Mouse (Mus musculus) CD4-positive naive resting alpha-beta T cell, adult 76 days (primary cell): ENCODE measurements around the gene Nudt1. TPM values are rescaled to one million over a fixed set of nuclear protein-coding genes. Genes with fewer than 3 reads are reported as not detected.

Experiments
- total RNA-seq: library from RNA; stranded (reverse); gene quantifications from one replicate; pipeline ENCODE4 v1.2.4, GENCODE M21; 2023

The Nudt1 gene
- 8.2 TPM for total RNA-seq

DNA sequence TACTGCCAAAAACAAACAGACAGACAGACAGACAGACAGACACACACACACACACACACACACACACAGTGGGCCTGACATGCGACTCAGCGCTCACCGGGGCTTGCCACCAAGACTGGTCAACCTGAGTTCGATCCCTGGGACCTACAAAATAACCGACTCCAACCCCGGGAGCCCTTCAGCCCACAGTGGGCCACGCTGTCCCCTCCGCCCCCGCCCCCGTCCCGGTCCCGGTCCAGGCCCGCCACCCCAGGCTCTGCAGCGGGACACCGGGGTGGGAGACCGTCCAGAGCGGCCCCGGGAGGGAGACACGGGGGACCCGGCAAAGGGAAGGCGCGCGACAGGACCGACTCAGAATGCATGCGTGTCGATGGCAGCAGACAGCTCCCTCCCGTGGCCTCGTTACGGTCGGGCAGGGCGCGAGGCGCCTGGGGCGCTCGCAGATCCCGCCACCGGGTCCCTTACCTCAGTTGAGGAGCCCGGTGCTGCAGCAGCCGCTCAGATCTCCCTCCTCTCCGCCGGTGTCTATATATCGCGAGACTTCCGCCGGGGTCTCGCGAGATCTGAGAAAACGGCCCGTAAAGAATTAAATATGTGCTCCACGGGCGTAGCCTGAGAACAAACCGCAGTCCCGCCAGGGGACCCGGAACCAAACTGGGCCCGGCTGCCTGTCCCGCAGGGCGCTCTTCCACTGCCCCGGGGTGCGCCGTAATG, at the start of gene Nudt1, which contains the start of gene Mad1l1:
TSS of gene Nudt1 (plus strand) at position 615 of the 714 bp plus-strand sequence.
TSS of gene Mad1l1 (minus strand) at position 511 of the 714 bp plus-strand sequence.

DNA sequence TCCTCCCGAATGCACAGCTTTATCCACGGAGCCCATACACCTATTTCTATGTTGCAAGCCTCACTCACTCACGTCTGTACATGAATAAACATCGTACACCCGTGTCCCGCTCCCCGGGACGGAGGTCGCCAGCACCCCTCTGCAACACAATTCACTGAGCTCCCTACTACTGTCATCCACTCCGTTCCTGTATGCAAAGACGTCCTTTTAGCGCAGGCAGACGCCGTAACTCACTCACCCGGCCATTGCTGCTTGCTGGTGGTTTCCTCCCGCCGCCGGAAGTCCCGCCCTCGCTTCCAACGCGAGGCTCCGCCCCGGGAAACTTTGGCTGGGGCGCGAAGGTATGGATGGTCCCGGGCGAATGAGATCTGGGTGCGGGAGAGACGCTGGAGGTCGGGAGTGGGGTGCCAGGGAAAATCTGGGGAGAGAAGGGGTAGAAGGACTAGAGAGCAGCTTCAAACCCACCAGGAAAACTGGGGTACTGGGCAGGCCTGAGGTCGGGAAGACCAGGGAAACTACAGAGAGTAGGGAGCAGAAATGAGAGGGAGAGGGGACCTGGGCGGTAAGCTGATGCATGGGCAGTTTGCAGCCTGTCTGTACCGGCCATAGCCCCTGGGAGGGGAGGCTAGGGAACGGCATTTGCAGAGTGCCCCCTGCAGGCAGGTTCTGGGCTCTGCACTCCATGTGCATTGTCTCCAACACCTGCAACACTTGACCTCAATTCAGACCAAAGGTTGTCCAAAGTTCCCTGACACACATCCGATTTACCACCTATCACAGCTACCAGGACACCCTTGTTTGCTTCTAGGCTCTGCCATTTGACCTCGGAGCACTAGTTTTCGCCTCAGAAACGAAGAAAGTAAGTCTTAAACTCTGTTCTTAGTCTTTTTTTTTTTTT, 10.4 kb downstream of the Nudt1 start, which contains the start of gene Mrm2:
TSS of gene Mrm2 (minus strand) at position 284 of the 898 bp plus-strand sequence.

Other genes starting within 250 kb of the Nudt1 start
- gene Mad1l1, start 104 bp upstream of the Nudt1 start, total RNA-seq, result 38.3 TPM
- gene Mrm2, start 10.2 kb downstream of the Nudt1 start, total RNA-seq, result 5.5 TPM
- 14.2 TPM for gene Snx8, start 67.6 kb downstream of the Nudt1 start, total RNA-seq
- 122 TPM for gene Eif3b, start 97.7 kb downstream of the Nudt1 start, total RNA-seq
- gene Gm4869, start 124.0 kb downstream of the Nudt1 start, total RNA-seq, result 0.18 TPM
- gene Chst12, start 183.9 kb downstream of the Nudt1 start, total RNA-seq, result 9.1 TPM
- gene Grifin, start 243.4 kb downstream of the Nudt1 start, total RNA-seq, result 1.0 TPM